Mouse (Mus musculus) hindbrain, postnatal 0 days (tissue): Measurements from ENCODE around the gene Dcun1d1. TPM values are rescaled to one million over a fixed set of nuclear protein-coding genes. Genes with fewer than 3 reads are reported as not detected.

Experiments
- ATAC-seq: fragments of 200-750 bp; cut with Nextera tagmentation; 2 replicates; pipeline ENCODE4 v1.8.0; 2017; ENCODE audit warnings: mild to moderate bottlenecking, moderate TSS enrichment, moderate library complexity
- DNase-seq: peaks from one replicate; pipeline ENCODE4 v3.0.0-alpha.2; 2015; ENCODE audit warnings: low spot score
- H3K27ac ChIP-seq: fragments of 300-500 bp; sonication (generic); 2 replicates; pipeline ENCODE4 v1.5.1; 2014; ENCODE audit warnings: mild to moderate bottlenecking
- H3K27me3 ChIP-seq: fragments of 300-500 bp; sonication (generic); 2 replicates; pipeline ENCODE4 v1.6.1; 2014; ENCODE audit warnings: low read length, mixed read lengths; ENCODE audit not compliant: insufficient read depth
- H3K36me3 ChIP-seq: fragments of 300-500 bp; sonication (generic); 2 replicates; pipeline ENCODE4 v1.6.1; 2014; ENCODE audit warnings: low read length, mixed read lengths; ENCODE audit not compliant: insufficient read depth
- H3K4me1 ChIP-seq: fragments of 300-500 bp; sonication (generic); 2 replicates; pipeline ENCODE4 v1.6.1; 2014; ENCODE audit warnings: antibody characterized with exemption, low read length, mixed read lengths; ENCODE audit not compliant: insufficient read depth
- H3K4me2 ChIP-seq: fragments of 300-500 bp; sonication (generic); 2 replicates; pipeline ENCODE4 v1.6.1; 2014; ENCODE audit warnings: low read depth, mild to moderate bottlenecking, low read length, moderate library complexity, mixed read lengths
- H3K4me3 ChIP-seq: fragments of 300-500 bp; sonication (generic); 2 replicates; pipeline ENCODE4 v1.5.1; 2014; ENCODE audit warnings: low read length
- H3K9ac ChIP-seq: fragments of 300-500 bp; sonication (generic); replicated peaks from 2 replicates; pipeline ENCODE4 v1.6.1; 2014; ENCODE audit warnings: mild to moderate bottlenecking, low read length, moderate library complexity, mixed read lengths
- H3K9me3 ChIP-seq: fragments of 300-500 bp; sonication (generic); 2 replicates; pipeline ENCODE4 v1.6.1; 2016; ENCODE audit warnings: low read length, mixed read lengths
- CTCF ChIP-seq: IDR thresholded peaks from 2 replicates; pipeline ENCODE4 v1.5.1; 2016; ENCODE audit warnings: antibody characterized with exemption, control low read depth, low read depth
- whole genome bisulfite sequencing: fragments of 180-500 bp; shearing (Covaris S2); extraction: QIAGEN DNeasy Blood & Tissue Kit; methylation state at CpG from one replicate; pipeline ENCODE4 v1.1.7; 2014; 5-methylcytosine and 5-hydroxymethylcytosine counted together
- polyA plus RNA-seq: library from polyadenylated mRNA; unstranded; fragments of >200 nt; fragmentation: Nextera tagmentation; extraction: Ambion mirVana; gene quantifications from 2 replicates; pipeline ENCODE4 v1.2.1, GENCODE M21; 2015
- total RNA-seq: library from RNA; depleted of rRNA; stranded (reverse); fragments of >200 nt; gene quantifications from 2 replicates; pipeline ENCODE4 v1.2.3, GENCODE M21; 2014; rRNA removed

The Dcun1d1 gene
- 36.6 and 37.0 TPM in 2 replicates for total RNA-seq
- polyA plus RNA-seq = 107 and 110 TPM in 2 replicates

DNA sequence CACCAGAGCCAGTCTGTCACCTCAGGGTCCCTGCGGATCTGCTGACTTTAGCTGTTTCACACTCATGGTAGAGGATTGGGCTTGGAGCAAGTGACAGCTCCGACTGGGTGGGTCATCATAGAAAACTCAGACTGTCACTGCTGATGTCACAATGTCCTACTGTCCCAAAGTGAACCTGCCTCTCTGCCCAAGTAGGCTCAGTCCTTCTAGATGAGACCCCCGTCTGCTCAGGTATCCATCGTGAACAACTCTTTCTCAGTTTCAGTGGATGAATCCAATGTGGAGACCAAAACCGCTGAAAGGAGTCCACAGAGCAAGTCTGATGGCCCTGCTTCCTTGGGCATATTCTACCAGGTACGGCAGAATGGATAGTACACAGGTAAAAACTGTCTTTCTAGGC is at the start of gene Dcun1d1:
Gene Dcun1d1, minus strand, starts transcription at position 101 of the 400 bp plus-strand sequence.
- Histone ChIP-seq H3K36me3 (no peaks in the 10 kb centered on the region), H3K27ac (no peak within 1 kb of the TSS), H3K4me3 (no peak within 1 kb of the TSS), H3K27me3 (no peaks in the 10 kb centered on the region), H3K4me1 (peaks cover 7% of the 10 kb centered on the region; the same call in 1 of the 2 replicates), H3K9ac (no peak within 1 kb of the TSS), H3K9me3 (no peaks in the 10 kb centered on the region), H3K4me2 (no peak within 1 kb of the TSS)
- no peak for TF ChIP-seq CTCF
- 93% methylated on average over 6 of the region's 6 CpGs for WGBS
- DNase-seq (no peak), ATAC-seq (no peak)

GRCm38 (mm10) chr3:35986266-35986665 is 49.0 kb upstream of the Dcun1d1 start:
- H3K4me2 ChIP-seq = no peak overlapping the region
- no peak overlapping the region for H3K4me3 ChIP-seq
- peaks cover 48% of the 10 kb centered on the region for H3K36me3 ChIP-seq
- no peaks in the 10 kb centered on the region for H3K9me3 ChIP-seq
- no peaks in the 10 kb centered on the region for H3K27me3 ChIP-seq
- no peak overlapping the region for H3K9ac ChIP-seq
- 92% methylated on average over 6 of the region's 6 CpGs for WGBS
- H3K4me1 ChIP-seq = no peaks in the 10 kb centered on the region
- DNase-seq (no peak), ATAC-seq (no peak)
- no peak for TF ChIP-seq CTCF
- no peak overlapping the region for H3K27ac ChIP-seq

DNA sequence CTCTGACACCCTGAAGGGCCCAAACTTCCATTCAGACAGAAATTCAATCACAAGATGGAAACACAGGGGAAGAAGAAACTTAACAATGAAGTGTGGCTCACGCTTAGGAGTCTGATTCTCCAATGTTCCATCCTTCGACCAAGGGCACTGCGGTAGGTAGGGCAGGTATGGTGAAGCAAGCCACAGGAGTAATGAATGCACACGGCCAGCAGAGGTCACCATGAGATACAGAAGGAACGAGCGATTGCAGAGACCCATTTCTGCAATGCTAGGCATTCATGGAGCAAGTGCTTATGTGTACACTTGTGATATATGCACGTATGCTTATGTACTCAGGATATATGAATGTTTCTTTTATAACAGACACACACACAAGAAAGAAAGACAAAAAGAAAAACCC is 36.3 kb upstream of the Dcun1d1 start:
- H3K4me2 ChIP-seq = no peak overlapping the region
- no peaks in the 10 kb centered on the region for H3K27me3 ChIP-seq
- no peak overlapping the region for H3K4me3 ChIP-seq
- H3K9ac ChIP-seq = no peak overlapping the region
- H3K9me3 ChIP-seq = no peaks in the 10 kb centered on the region
- peak; percentile 72 for TF ChIP-seq CTCF
- DNase-seq = peak; percentile 62
- no peak overlapping the region for H3K27ac ChIP-seq
- ATAC-seq = 0 out of 2 replicates have a peak, but pooled peaks have one; percentile 61
- 72% methylated on average over 7 of the region's 7 CpGs for WGBS
- no peaks in the 10 kb centered on the region for H3K4me1 ChIP-seq
- H3K36me3 ChIP-seq = peaks cover 32% of the 10 kb centered on the region

DNA sequence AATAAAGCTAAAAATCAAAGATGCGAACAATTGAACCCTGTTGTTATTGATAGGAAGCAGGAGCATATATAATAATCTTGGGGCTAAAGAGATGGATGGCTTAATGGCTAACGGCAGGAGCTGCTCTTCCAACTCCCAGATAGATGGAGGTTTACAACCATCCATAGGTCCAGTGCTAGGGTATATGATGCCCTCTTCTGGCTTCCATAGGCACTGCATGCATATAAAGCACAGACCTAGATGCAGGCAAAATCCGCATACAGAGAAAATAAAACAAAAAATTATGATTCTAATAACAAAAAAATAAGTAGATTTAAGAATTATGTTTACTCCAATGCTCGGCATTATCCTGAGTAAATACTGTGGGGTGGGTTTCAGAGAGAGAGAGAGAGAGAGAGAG is 35.7 kb upstream of the Dcun1d1 start:
- Histone ChIP-seq H3K4me2 (no peak overlapping the region), H3K4me1 (no peaks in the 10 kb centered on the region), H3K9ac (no peak overlapping the region), H3K27me3 (no peaks in the 10 kb centered on the region), H3K27ac (no peak overlapping the region), H3K4me3 (no peak overlapping the region), H3K9me3 (no peaks in the 10 kb centered on the region), H3K36me3 (peaks cover 32% of the 10 kb centered on the region)
- TF ChIP-seq CTCF = peak; percentile 78
- DNase-seq (peak; percentile 59), ATAC-seq (peak; percentile 83)
- WGBS = 79% methylated on average over 4 of the region's 4 CpGs

GRCm38 (mm10) chr3:35971149-35971548 is 33.9 kb upstream of the Dcun1d1 start:
- Histone ChIP-seq H3K4me1 (no peaks in the 10 kb centered on the region), H3K27me3 (no peaks in the 10 kb centered on the region), H3K4me2 (no peak overlapping the region), H3K27ac (no peak overlapping the region), H3K36me3 (peaks cover 35% of the 10 kb centered on the region), H3K9ac (no peak overlapping the region), H3K9me3 (no peaks in the 10 kb centered on the region), H3K4me3 (no peak overlapping the region)
- no peak for TF ChIP-seq CTCF
- no peak for DNase-seq
- WGBS = 93% methylated on average over 12 of the region's 12 CpGs
- ATAC-seq = no peak

GRCm38 (mm10) chr3:35970441-35970840 is 33.2 kb upstream of the Dcun1d1 start:
- Histone ChIP-seq H3K9ac (no peak overlapping the region), H3K9me3 (no peaks in the 10 kb centered on the region), H3K4me2 (no peak overlapping the region), H3K36me3 (peaks cover 32% of the 10 kb centered on the region), H3K27me3 (no peaks in the 10 kb centered on the region), H3K27ac (no peak overlapping the region), H3K4me3 (no peak overlapping the region), H3K4me1 (no peaks in the 10 kb centered on the region)
- 80% methylated on average over 4 of the region's 4 CpGs for WGBS
- no peak for TF ChIP-seq CTCF
- ATAC-seq (no peak), DNase-seq (no peak)

GRCm38 (mm10) chr3:35967366-35967921 is 30.2 kb upstream of the Dcun1d1 start:
- ATAC-seq = no peak
- TF ChIP-seq CTCF = no peak
- H3K36me3 ChIP-seq = peaks cover 24% of the 10 kb centered on the region

More at GRCm38 (mm10) chr3:35967366-35967921, 30.2 kb upstream of the Dcun1d1 start:
- Histone ChIP-seq H3K9ac (no peak overlapping the region), H3K4me2 (no peak overlapping the region), H3K4me1 (no peaks in the 10 kb centered on the region), H3K27ac (no peak overlapping the region), H3K4me3 (no peak overlapping the region), H3K9me3 (no peaks in the 10 kb centered on the region), H3K27me3 (no peaks in the 10 kb centered on the region)
- no peak for DNase-seq
- 93% methylated on average over 8 of the region's 8 CpGs for WGBS
